Mouse (Mus musculus): ENCODE data around the gene Snrk.

Snrk gene

GRCm38 (mm10) chr9:122185061-122185460 is 68.0 kb downstream of the Snrk start:
- peak; percentile 80 for DNase-seq

GRCm38 (mm10) chr9:122185953-122186352 is 68.9 kb downstream of the Snrk start:
- DNase-seq = no peak

GRCm38 (mm10) chr9:122186643-122187226 is 69.7 kb downstream of the Snrk start:
- DNase-seq = no peak

DNA sequence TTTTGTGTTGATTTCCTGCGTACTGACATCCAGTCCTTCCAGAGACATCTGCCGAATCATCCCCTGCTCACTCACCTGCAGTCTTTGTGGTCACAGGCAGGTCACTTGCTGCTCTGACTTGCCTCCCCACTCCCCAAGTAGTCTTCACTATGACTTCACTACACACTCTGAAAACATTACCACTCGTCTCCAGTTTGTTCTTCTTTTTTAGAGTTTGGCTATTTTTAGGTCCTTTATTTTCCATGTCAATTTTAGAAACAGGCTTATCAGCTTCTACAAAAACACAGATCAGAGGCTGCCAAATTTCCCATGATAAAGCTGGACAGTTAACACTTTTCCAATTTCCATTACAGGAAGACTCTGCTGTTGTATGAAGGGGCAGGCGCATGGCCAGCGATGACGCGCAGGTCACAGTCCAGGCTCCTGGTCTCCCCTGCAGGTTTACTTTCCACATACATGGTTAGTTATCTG is 70.4 kb downstream of the Snrk start:
- no peak for DNase-seq

DNA sequence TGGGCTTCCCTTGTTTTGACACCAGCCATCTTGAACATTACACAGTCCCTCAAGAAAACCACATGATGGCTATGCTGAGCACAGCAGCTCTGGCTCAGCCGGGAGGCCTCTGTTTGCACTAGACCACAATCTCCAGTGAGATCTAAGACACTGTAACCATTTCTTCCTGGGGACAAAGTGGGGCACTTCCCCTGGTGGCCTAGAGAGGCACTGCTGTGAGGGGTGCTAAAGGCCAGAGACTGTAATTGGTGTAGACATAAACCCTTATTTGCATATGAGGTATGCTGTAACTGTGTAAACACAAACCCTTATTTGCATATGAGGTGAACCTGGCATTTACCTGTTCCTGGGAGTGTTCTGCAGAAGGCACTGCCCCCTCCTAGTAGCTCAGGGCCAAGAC is 71.7 kb downstream of the Snrk start:
- DNase-seq = no peak

- DNase-seq = peak in 1 of 2 experiments; percentile 32
Measured at GRCm38 (mm10) chr9:122193361-122193760, 76.3 kb downstream of the Snrk start.

- no peak for DNase-seq
Measured at GRCm38 (mm10) chr9:122193823-122194222, 76.8 kb downstream of the Snrk start.

- DNase-seq = peak; percentile 83 to 84
Measured at GRCm38 (mm10) chr9:122195042-122195682, 78.1 kb downstream of the Snrk start.

DNA sequence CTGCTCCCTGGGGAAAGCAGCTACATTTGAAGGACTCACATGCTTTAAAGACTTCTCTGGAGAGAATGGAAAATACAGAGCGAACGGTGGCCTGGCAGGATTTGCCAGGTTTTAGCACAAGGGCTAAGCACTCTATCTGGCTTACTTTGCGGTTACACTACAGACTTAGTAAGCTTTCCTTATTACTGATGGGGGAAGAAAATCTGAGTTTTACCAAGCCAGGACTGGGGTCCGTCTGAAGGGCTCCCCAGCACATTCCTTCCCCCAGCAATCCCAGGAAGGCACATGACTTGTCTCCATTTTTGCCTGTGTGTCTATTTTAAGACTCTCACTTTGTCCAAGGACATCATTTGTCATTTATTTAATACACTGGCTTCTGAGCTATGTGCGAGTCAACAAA is 80.0 kb downstream of the Snrk start:
- DNase-seq = no peak

DNA sequence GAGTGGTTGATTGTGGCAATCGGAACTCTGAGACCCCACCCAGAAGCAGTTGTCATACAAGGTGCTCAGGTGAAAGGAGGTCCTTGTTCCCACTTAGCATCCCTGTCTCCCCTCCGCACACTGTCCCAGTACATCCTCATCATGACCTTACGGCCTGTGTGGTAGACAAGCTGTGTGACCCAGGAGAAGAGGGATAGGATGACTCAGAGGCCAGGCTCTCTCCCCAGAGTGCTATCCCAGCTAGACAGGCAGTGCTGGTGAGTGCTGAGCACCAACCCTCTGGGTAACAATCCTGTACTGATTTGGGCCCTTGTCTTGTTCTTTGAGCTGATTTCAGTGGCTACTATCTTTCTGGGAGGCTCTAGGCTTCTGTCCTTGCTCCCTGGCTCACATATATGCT is 81.6 kb downstream of the Snrk start:
- DNase-seq = no peak

DNA sequence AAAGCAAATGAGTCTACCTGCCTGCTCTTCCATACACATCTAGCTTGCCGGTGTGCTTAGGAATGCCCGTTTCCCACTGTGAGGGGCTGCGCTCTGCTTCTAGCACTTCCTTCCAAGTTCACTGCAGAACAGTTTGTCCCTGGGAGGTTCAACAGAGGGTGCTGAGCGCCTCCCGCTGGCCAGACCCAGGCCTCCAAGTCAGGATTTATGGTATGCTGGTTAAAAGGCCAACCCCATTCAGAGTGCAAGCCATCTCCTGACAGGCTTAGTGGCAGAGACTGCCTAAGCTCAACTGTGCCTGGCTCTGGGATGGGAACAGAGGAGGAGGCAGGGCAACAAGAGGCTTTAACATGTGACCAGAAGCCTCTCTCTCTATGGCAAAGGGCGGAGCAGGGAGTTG is 82.2 kb downstream of the Snrk start:
- DNase-seq = peak; percentile 47 to 70

GRCm38 (mm10) chr9:122204508-122204907 is 87.4 kb downstream of the Snrk start:
- DNase-seq = peak; percentile 35 to 48

- peak; percentile 57 to 63 for DNase-seq
Measured at GRCm38 (mm10) chr9:122205543-122206200, 88.6 kb downstream of the Snrk start.

- no peak for DNase-seq
Measured at GRCm38 (mm10) chr9:122208311-122208710, 91.2 kb downstream of the Snrk start.

DNA sequence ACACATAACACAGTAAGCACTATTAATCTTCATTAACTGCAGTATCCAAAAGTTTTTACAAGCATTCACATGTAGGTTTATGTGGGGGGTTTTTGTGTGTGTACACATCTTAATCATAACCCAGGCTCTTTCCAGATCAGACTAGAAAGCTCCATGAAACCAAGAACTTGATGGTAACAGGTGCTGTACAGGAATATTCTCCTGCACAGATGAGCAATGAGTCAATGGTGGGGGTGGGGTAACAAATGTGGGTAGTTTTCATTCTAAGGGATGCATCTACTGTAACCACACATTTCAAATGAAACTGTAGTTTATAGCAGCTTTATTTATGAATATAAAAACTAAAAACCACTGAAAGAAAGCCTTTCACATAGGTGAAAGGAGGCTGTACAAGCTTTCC is 98.1 kb downstream of the Snrk start:
- no peak for DNase-seq

- no peak for DNase-seq
Measured at GRCm38 (mm10) chr9:122216945-122217529, 100.0 kb downstream of the Snrk start.

Data from cerebellum, postnatal 10 days (tissue).